Mouse (Mus musculus): Measurements from ENCODE around the gene Skp2. TPM values are rescaled to one million over a fixed set of nuclear protein-coding genes. Genes with fewer than 3 reads are reported as not detected.
"Not testable (repeated sequence)": the region's sequence is repeated elsewhere in the genome, so short reads cannot be mapped to it uniquely, and the experiment has no call there.

Skp2 gene
- polyA plus RNA-seq (2015; fragmentation: Nextera tagmentation; extraction: Ambion mirVana) = 13.9 and 14.7 TPM in 2 replicates

DNA sequence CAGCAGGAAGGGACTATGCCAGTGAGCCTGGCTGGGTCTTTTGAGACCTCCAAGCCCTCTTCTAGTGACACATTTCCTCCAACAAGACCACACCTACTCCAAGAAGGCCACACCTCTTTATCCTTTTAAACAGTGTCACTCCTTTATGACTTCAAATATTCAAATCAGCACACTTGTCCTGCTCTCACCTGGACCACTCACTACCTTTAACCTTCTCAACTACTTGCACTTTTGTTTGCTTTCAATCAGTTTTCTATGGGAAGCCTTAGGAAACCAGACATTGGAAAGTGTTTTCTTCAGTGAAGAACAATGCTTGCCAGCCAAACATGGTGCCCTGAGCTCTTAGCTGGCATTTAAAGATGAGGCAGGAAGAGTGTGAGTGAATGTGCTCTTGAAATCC is at the start of gene Skp2:
TSS of gene Skp2 (minus strand) at position 101 of the 400 bp plus-strand sequence.
- H3K4me2 ChIP-seq (replicated peaks; ENCODE audit: low read depth) = no peak within 1 kb of the TSS
- H3K4me3 ChIP-seq (ENCODE audit: low read depth, low read length) = no peak within 1 kb of the TSS
- H3K27me3 ChIP-seq (replicated peaks; ENCODE audit: control insufficient read depth, insufficient read depth, low read length) = no peaks in the 10 kb centered on the region
- no peak for TF ChIP-seq CTCF (IDR thresholded peaks at IDR 0.05; ENCODE audit: low read depth)
- H3K4me1 ChIP-seq (replicated peaks; ENCODE audit: control insufficient read depth, insufficient read depth, low read length) = no peaks in the 10 kb centered on the region
- H3K9me3 ChIP-seq (ENCODE audit: control insufficient read depth) = no peaks in the 10 kb centered on the region
- H3K9ac ChIP-seq (ENCODE audit: low read depth, low read length) = no peak within 1 kb of the TSS
- ATAC-seq = no peak
- no peak within 1 kb of the TSS for H3K27ac ChIP-seq (ENCODE audit: low read depth, low read length)
- peaks cover 35% of the 10 kb centered on the region for H3K36me3 ChIP-seq (ENCODE audit: control insufficient read depth, insufficient read depth)

DNA sequence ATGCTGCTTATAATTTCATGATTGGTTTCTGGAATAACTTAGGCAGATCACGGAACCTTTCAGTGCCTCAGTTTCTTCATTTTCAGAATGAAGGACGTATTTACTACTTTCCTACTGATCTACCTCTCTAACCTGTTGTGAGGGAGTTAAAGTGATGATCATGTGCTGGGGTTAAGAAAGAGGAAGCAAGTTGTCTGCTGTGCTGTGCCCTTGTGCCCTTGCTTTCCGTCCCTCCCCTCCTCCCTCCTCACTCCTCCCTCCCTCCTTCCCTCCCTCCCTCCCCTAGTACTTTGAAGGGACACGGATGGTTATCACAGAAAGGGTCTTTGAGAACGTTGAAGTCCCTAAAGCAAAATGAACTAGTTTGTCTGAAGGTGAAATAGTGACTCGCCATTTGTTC is 43.2 kb upstream of the Skp2 start:
- TF ChIP-seq CTCF (IDR thresholded peaks at IDR 0.05; ENCODE audit: low read depth) = no peak
- 61% methylated on average over 6 of the region's 6 CpGs for WGBS
- Histone ChIP-seq H3K4me3 (ENCODE audit: low read depth, low read length) (no peak overlapping the region), H3K36me3 (ENCODE audit: control insufficient read depth, insufficient read depth) (peaks cover 20% of the 10 kb centered on the region), H3K27me3 (replicated peaks; ENCODE audit: control insufficient read depth, insufficient read depth, low read length) (no peaks in the 10 kb centered on the region), H3K4me2 (replicated peaks; ENCODE audit: low read depth) (no peak overlapping the region), H3K9ac (ENCODE audit: low read depth, low read length) (no peak overlapping the region), H3K4me1 (replicated peaks; ENCODE audit: control insufficient read depth, insufficient read depth, low read length) (no peaks in the 10 kb centered on the region), H3K27ac (ENCODE audit: low read depth, low read length) (no peak overlapping the region), H3K9me3 (ENCODE audit: control insufficient read depth) (no peaks in the 10 kb centered on the region)
- no peak for ATAC-seq

DNA sequence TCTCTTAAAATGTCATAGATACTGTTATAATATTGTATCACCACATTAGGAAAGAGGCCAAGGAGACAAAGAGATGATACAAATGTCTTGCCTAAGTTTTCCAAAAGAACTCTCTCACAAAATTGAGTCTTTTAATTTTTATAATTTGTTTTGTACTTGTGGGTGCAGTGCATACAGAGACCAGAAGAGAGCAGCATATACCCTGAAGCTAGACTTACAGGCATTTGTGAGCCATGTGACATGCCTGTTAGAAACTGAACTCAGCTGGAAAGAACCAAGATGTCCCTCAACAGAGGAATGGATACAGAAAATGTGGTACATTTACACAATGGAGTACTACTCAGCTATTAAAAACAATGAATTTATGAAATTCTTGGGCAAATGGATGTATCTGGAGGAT is 37.5 kb upstream of the Skp2 start:
- H3K4me2 ChIP-seq (replicated peaks; ENCODE audit: low read depth); ATAC-seq; H3K27ac ChIP-seq (ENCODE audit: low read depth, low read length); H3K27me3 ChIP-seq (replicated peaks; ENCODE audit: control insufficient read depth, insufficient read depth, low read length); H3K9ac ChIP-seq (ENCODE audit: low read depth, low read length); H3K4me1 ChIP-seq (replicated peaks; ENCODE audit: control insufficient read depth, insufficient read depth, low read length); H3K9me3 ChIP-seq (ENCODE audit: control insufficient read depth); H3K4me3 ChIP-seq (ENCODE audit: low read depth, low read length): not testable (repeated sequence)
- peaks cover 30% of the 10 kb centered on the region for H3K36me3 ChIP-seq (ENCODE audit: control insufficient read depth, insufficient read depth)
- peak; percentile 61 for TF ChIP-seq CTCF (IDR thresholded peaks at IDR 0.05; ENCODE audit: low read depth)

DNA sequence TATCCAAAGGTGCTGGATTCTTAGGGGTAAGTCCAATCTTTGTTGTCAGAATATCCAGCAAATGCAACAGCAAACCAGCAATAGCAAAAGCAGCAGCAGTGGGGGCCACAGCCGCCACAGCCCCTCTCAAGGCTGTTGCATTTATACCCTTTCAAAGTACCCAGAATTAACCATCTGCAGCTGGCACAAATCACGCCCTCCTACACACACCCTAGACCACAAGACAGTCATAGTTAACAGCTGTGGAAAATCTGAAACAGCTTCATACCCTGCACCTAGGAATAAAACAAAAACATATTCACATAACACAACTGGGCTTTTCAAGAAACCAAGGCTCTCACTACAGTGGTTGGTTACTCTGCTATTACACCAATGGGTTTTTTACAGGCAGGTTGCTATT is 34.6 kb upstream of the Skp2 start:
- TF ChIP-seq CTCF (IDR thresholded peaks at IDR 0.05; ENCODE audit: low read depth) = no peak
- H3K36me3 ChIP-seq (ENCODE audit: control insufficient read depth, insufficient read depth) = peaks cover 38% of the 10 kb centered on the region
- no peak for ATAC-seq

DNA sequence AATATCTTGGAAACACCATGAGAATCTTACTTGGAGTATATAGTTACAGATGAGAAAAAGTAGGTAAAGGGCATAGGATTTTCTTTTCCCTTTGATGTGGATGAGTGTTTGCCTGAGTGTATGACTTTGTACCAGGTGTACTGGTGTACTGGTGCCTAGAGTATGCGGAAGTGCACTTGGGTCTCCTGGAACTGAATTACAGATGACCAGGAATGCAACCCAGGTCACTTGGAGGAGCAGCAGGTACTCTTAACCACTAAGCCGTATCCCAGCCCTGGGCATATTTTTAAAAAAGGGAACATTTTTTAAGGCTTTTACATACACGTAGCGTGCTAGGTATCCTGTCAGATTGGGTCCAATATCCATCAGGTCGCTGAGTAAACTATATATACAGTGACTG is 28.8 kb upstream of the Skp2 start:
- H3K27me3 ChIP-seq (replicated peaks; ENCODE audit: control insufficient read depth, insufficient read depth, low read length) = no peaks in the 10 kb centered on the region
- no peaks in the 10 kb centered on the region for H3K4me1 ChIP-seq (replicated peaks; ENCODE audit: control insufficient read depth, insufficient read depth, low read length)
- H3K9me3 ChIP-seq (ENCODE audit: control insufficient read depth) = no peaks in the 10 kb centered on the region
- peaks cover 37% of the 10 kb centered on the region for H3K36me3 ChIP-seq (ENCODE audit: control insufficient read depth, insufficient read depth)
- no peak overlapping the region for H3K27ac ChIP-seq (ENCODE audit: low read depth, low read length)
- no peak for ATAC-seq
- no peak for TF ChIP-seq CTCF (IDR thresholded peaks at IDR 0.05; ENCODE audit: low read depth)
- H3K9ac ChIP-seq (ENCODE audit: low read depth, low read length) = no peak overlapping the region
- no peak overlapping the region for H3K4me3 ChIP-seq (ENCODE audit: low read depth, low read length)
- H3K4me2 ChIP-seq (replicated peaks; ENCODE audit: low read depth) = no peak overlapping the region
- 96% methylated on average over 5 of the region's 5 CpGs for WGBS

More for the DNA sequence above, 34.6 kb upstream of the Skp2 start:
- 88% methylated on average over 2 of the region's 2 CpGs for WGBS
- H3K27ac ChIP-seq (ENCODE audit: low read depth, low read length) = no peak overlapping the region
- no peak overlapping the region for H3K4me3 ChIP-seq (ENCODE audit: low read depth, low read length)
- H3K4me1 ChIP-seq (replicated peaks; ENCODE audit: control insufficient read depth, insufficient read depth, low read length) = no peaks in the 10 kb centered on the region
- H3K27me3 ChIP-seq (replicated peaks; ENCODE audit: control insufficient read depth, insufficient read depth, low read length) = no peaks in the 10 kb centered on the region
- H3K9ac ChIP-seq (ENCODE audit: low read depth, low read length) = no peak overlapping the region
- H3K9me3 ChIP-seq (ENCODE audit: control insufficient read depth) = no peaks in the 10 kb centered on the region
- H3K4me2 ChIP-seq (replicated peaks; ENCODE audit: low read depth) = no peak overlapping the region

DNA sequence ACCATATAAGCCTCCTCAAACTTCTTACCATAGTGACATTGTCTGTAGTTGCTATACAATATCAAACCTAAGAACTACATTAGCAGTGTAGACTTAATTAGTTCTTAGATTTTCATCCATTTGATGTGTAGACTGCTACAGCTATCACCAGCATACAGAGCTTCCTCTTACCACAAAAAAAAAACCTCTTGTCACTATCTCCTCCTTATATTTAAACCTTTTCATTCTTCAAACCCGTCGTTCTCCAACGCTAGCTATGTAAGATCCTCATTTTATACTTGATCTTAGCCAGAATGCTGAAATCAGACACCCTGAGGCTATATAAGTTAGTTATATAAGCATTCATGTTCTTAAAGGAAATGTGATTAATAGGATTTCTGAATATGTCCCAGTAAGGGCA is 21.8 kb upstream of the Skp2 start:
- no peaks in the 10 kb centered on the region for H3K4me1 ChIP-seq (replicated peaks; ENCODE audit: control insufficient read depth, insufficient read depth, low read length)
- H3K27ac ChIP-seq (ENCODE audit: low read depth, low read length) = no peak overlapping the region
- no peak overlapping the region for H3K4me2 ChIP-seq (replicated peaks; ENCODE audit: low read depth)
- H3K9me3 ChIP-seq (ENCODE audit: control insufficient read depth) = no peaks in the 10 kb centered on the region
- WGBS = 90% methylated on average over 3 of the region's 3 CpGs
- peaks cover 37% of the 10 kb centered on the region for H3K36me3 ChIP-seq (ENCODE audit: control insufficient read depth, insufficient read depth)
- H3K9ac ChIP-seq (ENCODE audit: low read depth, low read length) = no peak overlapping the region
- H3K27me3 ChIP-seq (replicated peaks; ENCODE audit: control insufficient read depth, insufficient read depth, low read length) = no peaks in the 10 kb centered on the region
- ATAC-seq = no peak
- no peak overlapping the region for H3K4me3 ChIP-seq (ENCODE audit: low read depth, low read length)
- no peak for TF ChIP-seq CTCF (IDR thresholded peaks at IDR 0.05; ENCODE audit: low read depth)

DNA sequence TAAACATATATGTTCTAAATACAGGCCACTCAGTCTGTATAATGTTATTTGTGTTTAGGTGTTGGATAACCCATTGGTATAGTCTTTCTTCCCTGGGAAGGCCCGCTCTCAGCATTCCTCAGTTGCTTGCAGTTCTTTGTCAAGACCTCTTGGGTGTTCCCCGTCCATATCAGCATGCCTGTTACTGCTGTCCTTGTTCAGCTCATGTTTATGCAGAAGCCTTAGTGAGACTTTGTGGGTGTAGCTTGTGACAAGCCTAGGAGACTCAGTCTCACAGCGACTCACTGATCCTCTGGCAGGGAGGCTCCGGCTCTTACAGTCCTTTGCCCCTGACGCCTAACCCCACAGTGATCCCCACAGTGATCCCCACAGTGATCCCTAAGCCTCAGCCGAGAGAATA is 8.9 kb upstream of the Skp2 start:
- Histone ChIP-seq H3K4me2 (replicated peaks; ENCODE audit: low read depth) (no peak overlapping the region), H3K4me1 (replicated peaks; ENCODE audit: control insufficient read depth, insufficient read depth, low read length) (no peaks in the 10 kb centered on the region), H3K27me3 (replicated peaks; ENCODE audit: control insufficient read depth, insufficient read depth, low read length) (no peaks in the 10 kb centered on the region), H3K9ac (ENCODE audit: low read depth, low read length) (no peak overlapping the region), H3K36me3 (ENCODE audit: control insufficient read depth, insufficient read depth) (peaks cover 31% of the 10 kb centered on the region), H3K27ac (ENCODE audit: low read depth, low read length) (peak overlapping the region; percentile 7; the same call in 1 of the 2 replicates), H3K9me3 (ENCODE audit: control insufficient read depth) (no peaks in the 10 kb centered on the region), H3K4me3 (ENCODE audit: low read depth, low read length) (no peak overlapping the region)
- TF ChIP-seq CTCF (IDR thresholded peaks at IDR 0.05; ENCODE audit: low read depth) = no peak
- 73% methylated on average over 6 of the region's 6 CpGs for WGBS
- no peak for ATAC-seq

Measured in intestine, postnatal 0 days (tissue).